Mouse (Mus musculus) embryonic fibroblast, embryonic 13.5 days (primary cell): ENCODE results near the gene Crebrf.

Source experiments
- CTCF ChIP-seq: IDR thresholded peaks from 2 replicates; pipeline ENCODE4 v1.5.1; 2011; ENCODE audit warnings: mild to moderate bottlenecking, control low read depth, low read length, moderate library complexity, borderline replicate concordance; ENCODE audit not compliant: insufficient read depth
- POLR2A ChIP-seq: IDR thresholded peaks from 2 replicates; pipeline ENCODE4 v1.6.1; 2011; ENCODE audit warnings: low read depth, mild to moderate bottlenecking, control low read depth, low read length, moderate library complexity

DNA sequence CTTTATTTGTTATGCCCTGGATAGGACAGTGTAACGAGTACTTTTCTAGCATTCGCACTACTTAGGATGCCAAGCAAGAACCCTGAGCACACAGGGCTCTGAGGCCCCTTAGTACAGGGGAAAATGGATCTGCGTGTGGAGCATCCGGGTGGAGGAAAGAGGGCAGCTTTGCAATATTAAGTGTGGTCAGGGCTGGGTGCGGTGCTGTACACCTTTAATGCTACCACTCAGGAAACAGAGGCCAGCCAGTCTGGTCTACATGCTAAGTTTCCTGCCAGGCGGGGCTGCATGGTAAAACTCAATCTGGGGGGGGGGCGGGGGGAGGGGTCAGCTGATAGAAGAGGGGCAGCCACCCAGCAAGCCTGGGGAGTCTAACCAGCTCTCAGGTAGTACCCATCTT, 79.9 kb downstream of the Crebrf start:
- TF ChIP-seq CTCF (no peak), POLR2A (no peak)
